Mouse (Mus musculus) gastrocnemius, postnatal 10 days (tissue): ENCODE data around the gene Krtap2-4. TPM values are rescaled to one million over a fixed set of nuclear protein-coding genes. Genes with fewer than 3 reads are reported as not detected.
"Not testable (repeated sequence)": the region's sequence is repeated elsewhere in the genome, so short reads cannot be mapped to it uniquely, and the experiment has no call there.

Experiments
- DNase-seq: peaks from one replicate; pipeline ENCODE4 v3.0.0; 2021; ENCODE audit warnings: mixed read lengths
- long read RNA-seq, 2 experiments: library from polyadenylated mRNA; stranded (forward); transcript quantifications; one replicate each; pipeline ENCODE4 v2.0.0; 2021
- total RNA-seq, 2 experiments: library from RNA; stranded (reverse); gene quantifications; 2 replicates each; pipeline ENCODE4 v1.2.3; 2021

The Krtap2-4 gene
- not detected for total RNA-seq
- long read RNA-seq, experiment 1, result 0 reads
- long read RNA-seq, experiment 2, result 0 reads

- DNase-seq, result no peak
These were observed at the start of gene Krtap2-4 for GRCm38 (mm10) chr11:99614796-99615363. TSS of gene Krtap2-4 (minus strand) at chr11:99614846.

- no peak for DNase-seq
These were observed 48.2 kb upstream of the Krtap2-4 start for GRCm38 (mm10) chr11:99662802-99663201.

GRCm38 (mm10) chr11:99659256-99659655 is 44.6 kb upstream of the Krtap2-4 start:
- DNase-seq, result no peak

- not testable (repeated sequence) for DNase-seq
These were observed 43.9 kb upstream of the Krtap2-4 start, which contains the start of gene Gm11563 for GRCm38 (mm10) chr11:99658467-99659010. TSS of gene Gm11563 (minus strand) at chr11:99658960.

- DNase-seq, result no peak
These were observed 42.4 kb upstream of the Krtap2-4 start for GRCm38 (mm10) chr11:99657051-99657450.

GRCm38 (mm10) chr11:99650136-99650535 is 35.5 kb upstream of the Krtap2-4 start, which contains the start of gene Gm11555:
TSS of gene Gm11555 (minus strand) at chr11:99650236.
- no peak for DNase-seq

GRCm38 (mm10) chr11:99646444-99646843 is 31.8 kb upstream of the Krtap2-4 start:
- no peak for DNase-seq

- no peak for DNase-seq
These were observed 29.7 kb upstream of the Krtap2-4 start for GRCm38 (mm10) chr11:99644351-99644750.

GRCm38 (mm10) chr11:99643635-99644139 is 29.0 kb upstream of the Krtap2-4 start, which contains the start of gene Krtap4-7:
TSS of gene Krtap4-7 (minus strand) at chr11:99644089.
- not testable (repeated sequence) for DNase-seq

- no peak for DNase-seq
These were observed 26.3 kb upstream of the Krtap2-4 start for GRCm38 (mm10) chr11:99640926-99641325.

- DNase-seq, result no peak
These were observed 22.4 kb upstream of the Krtap2-4 start for GRCm38 (mm10) chr11:99637086-99637485.

- no peak for DNase-seq
These were observed 20.0 kb upstream of the Krtap2-4 start, which contains the start of gene Krtap4-2 for GRCm38 (mm10) chr11:99634653-99635134. TSS of gene Krtap4-2 (minus strand) at chr11:99635084.

GRCm38 (mm10) chr11:99633293-99633692 is 18.6 kb upstream of the Krtap2-4 start:
- DNase-seq, result no peak

GRCm38 (mm10) chr11:99630890-99631289 is 16.2 kb upstream of the Krtap2-4 start:
- no peak for DNase-seq

GRCm38 (mm10) chr11:99628138-99628537 is 13.5 kb upstream of the Krtap2-4 start, which contains the start of gene Krtap4-1:
TSS of gene Krtap4-1 (minus strand) at chr11:99628238.
- no peak for DNase-seq

GRCm38 (mm10) chr11:99620335-99620734 is 5.7 kb upstream of the Krtap2-4 start, which contains the start of gene Gm11562:
TSS of gene Gm11562 (minus strand) at chr11:99620435.
- no peak for DNase-seq

GRCm38 (mm10) chr11:99610089-99610488 is 4.6 kb downstream of the Krtap2-4 start, which contains the start of gene Gm11937:
TSS of gene Gm11937 (minus strand) at chr11:99610189.
- not testable (repeated sequence) for DNase-seq

- DNase-seq, result no peak
These were observed 5.5 kb downstream of the Krtap2-4 start for GRCm38 (mm10) chr11:99609126-99609525.

GRCm38 (mm10) chr11:99603208-99603607 is 11.4 kb downstream of the Krtap2-4 start, which contains the start of gene Gm11938:
TSS of gene Gm11938 (minus strand) at chr11:99603308.
- not testable (repeated sequence) for DNase-seq

- DNase-seq, result not testable (repeated sequence)
These were observed 16.9 kb downstream of the Krtap2-4 start, which contains the start of gene Krtap9-3 for GRCm38 (mm10) chr11:99597742-99598141. TSS of gene Krtap9-3 (minus strand) at chr11:99598105.

GRCm38 (mm10) chr11:99590981-99591380 is 23.7 kb downstream of the Krtap2-4 start, which contains the start of gene Krtap1-3:
TSS of gene Krtap1-3 (minus strand) at chr11:99591339.
- no peak for DNase-seq

GRCm38 (mm10) chr11:99585096-99585495 is 29.6 kb downstream of the Krtap2-4 start:
- no peak for DNase-seq

GRCm38 (mm10) chr11:99583245-99583704 is 31.4 kb downstream of the Krtap2-4 start, which contains the start of gene Krtap1-4:
TSS of gene Krtap1-4 (minus strand) at chr11:99583654.
- DNase-seq, result no peak
